Mouse (Mus musculus) activated CD4-positive, CD25-positive, alpha-beta regulatory T cell, adult 4 months (primary cell): Measurements from ENCODE around the gene Rasl12. TPM values are rescaled to one million over a fixed set of nuclear protein-coding genes. Genes with fewer than 3 reads are reported as not detected.

Experiments used
- ATAC-seq: one replicate; pipeline ENCODE4 v1.8.0; 2017
- polyA plus RNA-seq, 2 experiments: library from polyadenylated mRNA; unstranded; fragments of 100-300 nt; shearing (Covaris generic); gene quantifications; one replicate each; pipeline ENCODE4 v1.2.1; 2017

Rasl12 gene
- polyA plus RNA-seq = under 1 TPM in 1 of 2 experiments, not detected in 1; 0.19 TPM

DNA sequence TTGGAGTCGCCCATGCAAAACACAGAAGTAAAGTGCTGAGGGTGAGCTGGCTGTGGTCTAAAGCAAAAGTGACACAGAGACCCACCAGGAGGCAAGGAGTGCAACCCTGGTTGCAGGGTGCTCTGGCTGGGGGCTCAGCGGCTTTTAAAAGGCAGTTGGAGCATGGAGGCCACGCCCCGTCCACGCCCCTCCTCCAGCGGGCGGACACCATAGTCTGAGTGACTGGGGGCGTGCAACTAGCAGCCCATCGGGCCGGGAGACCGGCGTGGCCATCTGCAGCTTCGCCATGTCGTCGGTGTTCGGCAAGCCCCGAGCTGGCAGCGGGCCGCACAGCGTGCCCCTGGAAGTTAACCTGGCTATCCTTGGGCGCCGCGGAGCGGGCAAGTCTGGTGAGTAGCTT, at the start of gene Rasl12:
Rasl12 (plus strand) TSS at position 228 of the 400 bp plus-strand sequence.
- ATAC-seq = no peak

DNA sequence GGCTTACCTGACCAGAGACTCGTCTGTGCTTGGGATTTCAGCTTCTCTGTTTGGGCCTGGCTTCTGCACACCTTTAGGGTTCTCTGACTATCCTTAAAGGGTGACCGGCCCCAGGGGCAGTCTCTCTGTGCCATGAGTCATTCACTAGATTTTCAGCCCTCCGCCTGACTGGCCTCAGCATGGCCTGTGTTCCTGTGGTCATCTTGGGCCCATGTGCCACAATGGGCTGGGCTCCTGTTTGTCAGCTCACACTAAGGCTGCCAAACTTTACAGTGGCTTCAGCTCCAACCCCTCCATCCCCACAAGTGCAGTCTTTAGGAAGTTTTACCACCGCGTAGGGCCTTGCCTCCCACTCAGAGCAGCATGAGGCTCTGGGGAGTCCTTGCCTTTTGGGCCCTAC, 45.1 kb upstream of the Rasl12 start:
- no peak for ATAC-seq

DNA sequence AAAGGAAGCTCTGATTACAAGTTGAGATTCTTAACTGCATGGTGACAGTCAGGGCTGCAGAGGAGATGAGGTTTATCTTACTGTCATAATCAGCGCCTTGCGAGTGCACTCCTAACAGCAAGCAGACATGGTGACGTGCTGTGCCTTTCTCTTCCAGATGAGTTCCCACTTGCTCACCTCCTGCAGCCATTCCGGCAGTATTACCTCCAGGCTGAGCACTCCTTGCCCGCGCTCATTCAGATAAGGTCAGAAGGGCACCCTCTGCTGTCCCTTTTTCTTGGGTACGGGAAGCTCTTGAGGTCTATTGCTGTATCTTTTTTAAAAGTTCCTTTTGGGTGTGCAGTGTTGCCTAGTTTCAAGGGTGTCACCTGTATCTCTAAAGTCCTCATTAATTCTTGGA, 41.7 kb upstream of the Rasl12 start:
- no peak for ATAC-seq

GRCm38 (mm10) chr9:65356971-65357370, 41.3 kb upstream of the Rasl12 start:
- no peak for ATAC-seq

DNA sequence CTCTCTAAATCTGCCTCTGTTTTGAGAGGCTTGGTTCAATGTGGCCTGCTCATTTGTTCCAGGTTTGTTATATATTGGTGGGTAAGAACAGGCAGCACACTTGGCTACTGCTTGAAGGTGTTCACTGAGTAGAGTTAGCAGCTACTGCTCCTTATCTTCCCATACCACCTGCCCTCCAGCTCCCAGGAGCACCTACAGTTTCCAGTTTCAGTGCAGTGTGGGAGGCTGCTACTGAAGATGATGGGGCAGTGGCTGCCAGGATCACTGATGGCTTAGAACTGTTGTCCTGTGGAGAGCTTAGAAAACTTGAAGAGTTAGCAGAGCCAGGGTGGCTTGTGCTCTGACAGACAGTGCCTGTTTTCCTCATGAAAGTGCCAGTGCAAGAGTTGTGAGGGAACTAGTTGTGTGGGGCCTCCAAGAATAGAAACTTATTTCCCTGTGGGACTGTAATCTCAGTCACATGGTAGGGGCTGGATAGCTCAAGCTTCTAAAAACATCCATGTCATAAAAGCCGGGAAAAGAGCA, 39.3 kb upstream of the Rasl12 start:
- no peak for ATAC-seq

- ATAC-seq = no peak
Measured at GRCm38 (mm10) chr9:65360641-65361448, 37.5 kb upstream of the Rasl12 start, which contains the start of gene Ubap1l. TSS of gene Ubap1l (plus strand) at chr9:65361041.

- no peak for ATAC-seq
Measured at GRCm38 (mm10) chr9:65363684-65364083, 34.6 kb upstream of the Rasl12 start.

- ATAC-seq = no peak
Measured at GRCm38 (mm10) chr9:65365721-65366120, 32.6 kb upstream of the Rasl12 start.

- no peak for ATAC-seq
Measured at GRCm38 (mm10) chr9:65371756-65372155, 26.6 kb upstream of the Rasl12 start.

DNA sequence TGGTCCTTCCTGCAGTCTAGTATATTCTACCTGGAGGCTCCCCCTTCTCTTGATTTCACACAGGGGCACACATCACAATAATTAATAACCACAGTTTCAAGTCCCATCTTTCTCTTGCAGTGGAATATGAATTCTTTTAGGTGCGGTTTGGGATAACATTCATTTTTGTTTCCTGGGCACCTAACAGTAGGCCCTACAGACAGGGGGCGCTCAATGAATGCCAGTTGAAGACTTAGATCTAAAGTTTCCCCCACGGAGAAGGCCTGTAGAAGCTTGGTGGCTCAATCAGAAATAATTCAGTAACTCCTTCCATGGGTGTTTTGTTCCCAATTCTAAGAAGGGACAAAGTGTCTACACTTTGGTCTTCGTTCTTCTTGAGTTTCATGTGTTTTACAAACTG, 25.9 kb upstream of the Rasl12 start:
- no peak for ATAC-seq

GRCm38 (mm10) chr9:65374468-65375162, 23.7 kb upstream of the Rasl12 start:
- no peak for ATAC-seq

GRCm38 (mm10) chr9:65375163-65375934, 23.0 kb upstream of the Rasl12 start:
- no peak for ATAC-seq

GRCm38 (mm10) chr9:65381017-65381590, 17.2 kb upstream of the Rasl12 start:
- no peak for ATAC-seq

GRCm38 (mm10) chr9:65382031-65382750, 16.1 kb upstream of the Rasl12 start:
- ATAC-seq = no peak

GRCm38 (mm10) chr9:65382751-65383097, 15.6 kb upstream of the Rasl12 start:
- no peak for ATAC-seq

DNA sequence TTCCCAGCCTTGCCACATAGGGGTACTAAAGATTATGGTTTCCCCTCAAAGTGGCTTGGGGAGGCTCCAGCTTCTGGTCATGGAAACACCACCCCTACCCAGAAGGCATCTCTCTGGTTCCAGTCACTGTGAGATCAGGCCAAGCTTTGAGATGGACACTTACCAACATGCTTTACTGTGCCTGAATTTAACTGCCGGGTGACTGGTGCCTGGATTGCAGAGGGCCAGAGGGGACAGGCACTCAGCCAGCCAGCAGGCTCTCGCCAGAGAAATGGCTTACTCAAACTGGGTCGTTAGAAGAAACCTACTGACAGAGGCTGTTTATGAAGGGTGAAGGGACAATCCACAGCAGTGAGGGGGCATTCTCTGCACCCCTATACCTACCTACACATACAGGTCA, 14.0 kb upstream of the Rasl12 start:
- ATAC-seq = no peak

DNA sequence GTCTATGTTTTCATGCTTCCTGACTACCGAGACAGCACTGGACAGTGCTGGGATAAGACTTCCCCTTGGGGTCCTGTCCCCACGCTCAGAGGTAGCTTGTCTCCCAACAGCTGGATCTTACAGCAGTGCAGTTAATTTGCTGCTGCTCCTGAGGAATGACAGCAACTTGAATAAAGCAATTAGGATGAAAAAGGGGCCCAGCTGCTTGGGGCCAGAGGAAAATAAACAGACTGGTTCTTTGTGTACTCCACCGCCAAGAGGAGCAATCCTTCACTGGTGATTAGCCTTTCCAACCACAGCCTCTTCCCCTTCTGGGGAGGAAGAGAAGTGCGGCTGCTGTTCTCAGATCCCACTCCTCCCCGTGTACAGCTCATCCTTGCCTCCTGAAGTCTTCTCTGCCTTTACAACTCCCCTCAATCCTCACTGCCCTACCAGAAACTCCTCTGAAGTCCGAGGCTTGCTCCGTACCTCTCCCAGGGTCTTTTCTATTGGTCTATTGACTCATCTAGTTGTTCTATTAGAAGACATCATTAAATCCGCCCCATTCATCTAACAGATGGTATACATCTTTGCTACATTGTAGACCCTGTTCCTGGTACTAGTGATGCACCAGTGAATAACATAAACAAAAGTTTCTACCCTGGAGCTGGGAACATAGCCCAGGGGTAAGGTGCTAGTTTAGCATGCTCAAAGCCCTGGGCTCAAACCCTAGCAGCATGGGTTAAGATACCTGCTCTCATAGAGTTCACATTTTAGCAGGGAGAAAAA, 11.7 kb upstream of the Rasl12 start:
- ATAC-seq = no peak

- no peak for ATAC-seq
Measured at GRCm38 (mm10) chr9:65390752-65391612, 7.3 kb upstream of the Rasl12 start.

- no peak for ATAC-seq
Measured at GRCm38 (mm10) chr9:65391613-65391964, 6.7 kb upstream of the Rasl12 start, which contains the start of gene Kbtbd13. TSS of gene Kbtbd13 (minus strand) at chr9:65391652.
